Mouse (Mus musculus): Measurements from ENCODE around the gene Treml1. TPM values are rescaled to one million over a fixed set of nuclear protein-coding genes. Genes with fewer than 3 reads are reported as not detected.
A peak's percentile ranks its signal among the peaks of the same experiment; 100 is the strongest.

The Treml1 gene
- polyA plus RNA-seq, 1 experiment from 2014 or later: 2.7 TPM

- no peak overlapping the region for H3K9ac ChIP-seq (ENCODE audit: low read length)
- H3K27me3 ChIP-seq (ENCODE audit: control insufficient read depth, insufficient read depth, low read length): no peaks in the 10 kb centered on the region
- no peak overlapping the region for H3K4me2 ChIP-seq (ENCODE audit: low read depth, severe bottlenecking)
- 81% methylated on average over 4 of the region's 4 CpGs for WGBS
- H3K9me3 ChIP-seq (ENCODE audit: control insufficient read depth, low read length): no peaks in the 10 kb centered on the region
- no peak for DNase-seq (ENCODE audit: low spot score)
- no peak overlapping the region for H3K27ac ChIP-seq (replicated peaks; ENCODE audit: low read depth, low read length)
- ATAC-seq (ENCODE audit: insufficient number of reproducible peaks, low FRiP score, low TSS enrichment, low read depth): no peak
- no peaks in the 10 kb centered on the region for H3K4me1 ChIP-seq (ENCODE audit: control insufficient read depth, insufficient read depth, low read length)
- H3K4me3 ChIP-seq (ENCODE audit: low read depth, low read length): no peak overlapping the region
- H3K36me3 ChIP-seq (ENCODE audit: control insufficient read depth, insufficient read depth, low read length): no peaks in the 10 kb centered on the region
These were observed 33.1 kb upstream of the Treml1 start for GRCm38 (mm10) chr17:48326656-48327055.

- no peaks in the 10 kb centered on the region for H3K36me3 ChIP-seq (ENCODE audit: control insufficient read depth, insufficient read depth, low read length)
- 95% methylated on average over 2 of the region's 2 CpGs for WGBS
- no peak overlapping the region for H3K4me3 ChIP-seq (ENCODE audit: low read depth, low read length)
- H3K9me3 ChIP-seq (ENCODE audit: control insufficient read depth, low read length): no peaks in the 10 kb centered on the region
- no peaks in the 10 kb centered on the region for H3K4me1 ChIP-seq (ENCODE audit: control insufficient read depth, insufficient read depth, low read length)
- H3K4me2 ChIP-seq (ENCODE audit: low read depth, severe bottlenecking): no peak overlapping the region
- H3K27me3 ChIP-seq (ENCODE audit: control insufficient read depth, insufficient read depth, low read length): no peaks in the 10 kb centered on the region
- H3K27ac ChIP-seq (replicated peaks; ENCODE audit: low read depth, low read length): no peak overlapping the region
- ATAC-seq (ENCODE audit: insufficient number of reproducible peaks, low FRiP score, low TSS enrichment, low read depth) (no peak), DNase-seq (ENCODE audit: low spot score) (no peak)
- H3K9ac ChIP-seq (ENCODE audit: low read length): no peak overlapping the region
These were observed 27.2 kb upstream of the Treml1 start for GRCm38 (mm10) chr17:48332524-48332923.

- no peaks in the 10 kb centered on the region for H3K9me3 ChIP-seq (ENCODE audit: control insufficient read depth, low read length)
- 94% methylated on average over 4 of the region's 4 CpGs for WGBS
- H3K9ac ChIP-seq (ENCODE audit: low read length): no peak overlapping the region
- no peak overlapping the region for H3K4me3 ChIP-seq (ENCODE audit: low read depth, low read length)
- no peaks in the 10 kb centered on the region for H3K27me3 ChIP-seq (ENCODE audit: control insufficient read depth, insufficient read depth, low read length)
- H3K4me1 ChIP-seq (ENCODE audit: control insufficient read depth, insufficient read depth, low read length): no peaks in the 10 kb centered on the region
- H3K4me2 ChIP-seq (ENCODE audit: low read depth, severe bottlenecking): no peak overlapping the region
- H3K36me3 ChIP-seq (ENCODE audit: control insufficient read depth, insufficient read depth, low read length): no peaks in the 10 kb centered on the region
- DNase-seq (ENCODE audit: low spot score) (no peak), ATAC-seq (ENCODE audit: insufficient number of reproducible peaks, low FRiP score, low TSS enrichment, low read depth) (no peak)
- no peak overlapping the region for H3K27ac ChIP-seq (replicated peaks; ENCODE audit: low read depth, low read length)
These were observed 25.5 kb upstream of the Treml1 start for GRCm38 (mm10) chr17:48334186-48334585.

- DNase-seq (ENCODE audit: low spot score) (peak; percentile 91), ATAC-seq (ENCODE audit: insufficient number of reproducible peaks, low FRiP score, low TSS enrichment, low read depth) (no peak)
- Histone ChIP-seq H3K9ac (ENCODE audit: low read length) (no peak overlapping the region), H3K36me3 (ENCODE audit: control insufficient read depth, insufficient read depth, low read length) (no peaks in the 10 kb centered on the region), H3K27ac (replicated peaks; ENCODE audit: low read depth, low read length) (no peak overlapping the region), H3K27me3 (ENCODE audit: control insufficient read depth, insufficient read depth, low read length) (no peaks in the 10 kb centered on the region), H3K4me2 (ENCODE audit: low read depth, severe bottlenecking) (no peak overlapping the region), H3K9me3 (ENCODE audit: control insufficient read depth, low read length) (no peaks in the 10 kb centered on the region), H3K4me3 (ENCODE audit: low read depth, low read length) (no peak overlapping the region), H3K4me1 (ENCODE audit: control insufficient read depth, insufficient read depth, low read length) (no peaks in the 10 kb centered on the region)
- 4% methylated on average over 6 of the region's 6 CpGs for WGBS
These were observed 22.9 kb upstream of the Treml1 start for GRCm38 (mm10) chr17:48336857-48337256.

- H3K9me3 ChIP-seq (ENCODE audit: control insufficient read depth, low read length): no peaks in the 10 kb centered on the region
- no peak overlapping the region for H3K4me2 ChIP-seq (ENCODE audit: low read depth, severe bottlenecking)
- no peaks in the 10 kb centered on the region for H3K4me1 ChIP-seq (ENCODE audit: control insufficient read depth, insufficient read depth, low read length)
- no peak overlapping the region for H3K27ac ChIP-seq (replicated peaks; ENCODE audit: low read depth, low read length)
- 92% methylated on average over 1 of the region's 1 CpGs for WGBS
- H3K36me3 ChIP-seq (ENCODE audit: control insufficient read depth, insufficient read depth, low read length): no peaks in the 10 kb centered on the region
- H3K27me3 ChIP-seq (ENCODE audit: control insufficient read depth, insufficient read depth, low read length): no peaks in the 10 kb centered on the region
- no peak overlapping the region for H3K9ac ChIP-seq (ENCODE audit: low read length)
- no peak overlapping the region for H3K4me3 ChIP-seq (ENCODE audit: low read depth, low read length)
- no peak for DNase-seq (ENCODE audit: low spot score)
- no peak for ATAC-seq (ENCODE audit: insufficient number of reproducible peaks, low FRiP score, low TSS enrichment, low read depth)
These were observed 19.4 kb upstream of the Treml1 start for GRCm38 (mm10) chr17:48340267-48340666.

- ATAC-seq (ENCODE audit: insufficient number of reproducible peaks, low FRiP score, low TSS enrichment, low read depth): no peak
- 69% methylated on average over 3 of the region's 3 CpGs for whole genome bisulfite sequencing
These were observed 17.8 kb upstream of the Treml1 start for GRCm38 (mm10) chr17:48341947-48342346.

GRCm38 (mm10) chr17:48343065-48343464 is 16.7 kb upstream of the Treml1 start:
- no peak overlapping the region for H3K27ac ChIP-seq (replicated peaks; ENCODE audit: low read depth, low read length)
- no peaks in the 10 kb centered on the region for H3K27me3 ChIP-seq (ENCODE audit: control insufficient read depth, insufficient read depth, low read length)
- H3K4me2 ChIP-seq (ENCODE audit: low read depth, severe bottlenecking): no peak overlapping the region
- WGBS: 87% methylated on average over 2 of the region's 2 CpGs
- H3K36me3 ChIP-seq (ENCODE audit: control insufficient read depth, insufficient read depth, low read length): no peaks in the 10 kb centered on the region
- H3K9me3 ChIP-seq (ENCODE audit: control insufficient read depth, low read length): no peaks in the 10 kb centered on the region
- no peak overlapping the region for H3K4me3 ChIP-seq (ENCODE audit: low read depth, low read length)
- H3K4me1 ChIP-seq (ENCODE audit: control insufficient read depth, insufficient read depth, low read length): no peaks in the 10 kb centered on the region
- no peak overlapping the region for H3K9ac ChIP-seq (ENCODE audit: low read length)
- DNase-seq (ENCODE audit: low spot score) (no peak), ATAC-seq (ENCODE audit: insufficient number of reproducible peaks, low FRiP score, low TSS enrichment, low read depth) (no peak)

More at GRCm38 (mm10) chr17:48341947-48342346, 17.8 kb upstream of the Treml1 start:
- H3K9ac ChIP-seq (ENCODE audit: low read length): no peak overlapping the region
- H3K36me3 ChIP-seq (ENCODE audit: control insufficient read depth, insufficient read depth, low read length): no peaks in the 10 kb centered on the region
- no peak overlapping the region for H3K27ac ChIP-seq (replicated peaks; ENCODE audit: low read depth, low read length)
- DNase-seq (ENCODE audit: low spot score): no peak
- H3K4me3 ChIP-seq (ENCODE audit: low read depth, low read length): no peak overlapping the region
- H3K9me3 ChIP-seq (ENCODE audit: control insufficient read depth, low read length): no peaks in the 10 kb centered on the region
- no peaks in the 10 kb centered on the region for H3K4me1 ChIP-seq (ENCODE audit: control insufficient read depth, insufficient read depth, low read length)
- no peak overlapping the region for H3K4me2 ChIP-seq (ENCODE audit: low read depth, severe bottlenecking)
- H3K27me3 ChIP-seq (ENCODE audit: control insufficient read depth, insufficient read depth, low read length): no peaks in the 10 kb centered on the region

- no peaks in the 10 kb centered on the region for H3K36me3 ChIP-seq (ENCODE audit: control insufficient read depth, insufficient read depth, low read length)
- ATAC-seq (ENCODE audit: insufficient number of reproducible peaks, low FRiP score, low TSS enrichment, low read depth): no peak
- DNase-seq (ENCODE audit: low spot score): no peak
- H3K27ac ChIP-seq (replicated peaks; ENCODE audit: low read depth, low read length): no peak overlapping the region
- H3K4me3 ChIP-seq (ENCODE audit: low read depth, low read length): no peak overlapping the region
- no peak overlapping the region for H3K4me2 ChIP-seq (ENCODE audit: low read depth, severe bottlenecking)
- H3K9me3 ChIP-seq (ENCODE audit: control insufficient read depth, low read length): no peaks in the 10 kb centered on the region
- WGBS: 83% methylated on average over 4 of the region's 4 CpGs
- H3K4me1 ChIP-seq (ENCODE audit: control insufficient read depth, insufficient read depth, low read length): no peaks in the 10 kb centered on the region
- H3K27me3 ChIP-seq (ENCODE audit: control insufficient read depth, insufficient read depth, low read length): no peaks in the 10 kb centered on the region
- H3K9ac ChIP-seq (ENCODE audit: low read length): no peak overlapping the region
These were observed 13.9 kb upstream of the Treml1 start for GRCm38 (mm10) chr17:48345824-48346223.

GRCm38 (mm10) chr17:48346231-48346630 is 13.5 kb upstream of the Treml1 start, which contains the start of gene Trem2:
TSS of gene Trem2 (plus strand) at chr17:48346401.
- DNase-seq (ENCODE audit: low spot score): no peak
- H3K36me3 ChIP-seq (ENCODE audit: control insufficient read depth, insufficient read depth, low read length): no peaks in the 10 kb centered on the region
- H3K4me3 ChIP-seq (ENCODE audit: low read depth, low read length): no peak within 1 kb of the TSS
- ATAC-seq (ENCODE audit: insufficient number of reproducible peaks, low FRiP score, low TSS enrichment, low read depth): no peak
- no peak within 1 kb of the TSS for H3K4me2 ChIP-seq (ENCODE audit: low read depth, severe bottlenecking)
- H3K9me3 ChIP-seq (ENCODE audit: control insufficient read depth, low read length): no peaks in the 10 kb centered on the region
- H3K27me3 ChIP-seq (ENCODE audit: control insufficient read depth, insufficient read depth, low read length): no peaks in the 10 kb centered on the region
- no peak within 1 kb of the TSS for H3K27ac ChIP-seq (replicated peaks; ENCODE audit: low read depth, low read length)
- no peaks in the 10 kb centered on the region for H3K4me1 ChIP-seq (ENCODE audit: control insufficient read depth, insufficient read depth, low read length)
- WGBS: 73% methylated on average over 5 of the region's 5 CpGs
- no peak within 1 kb of the TSS for H3K9ac ChIP-seq (ENCODE audit: low read length)

Data from limb, embryonic 11.5 days (tissue).